Mouse (Mus musculus): Measurements from ENCODE around the gene Zfp605.
"Not testable (repeated sequence)": the region's sequence is repeated elsewhere in the genome, so short reads cannot be mapped to it uniquely, and the experiment has no call there.

Gene Zfp605

DNA sequence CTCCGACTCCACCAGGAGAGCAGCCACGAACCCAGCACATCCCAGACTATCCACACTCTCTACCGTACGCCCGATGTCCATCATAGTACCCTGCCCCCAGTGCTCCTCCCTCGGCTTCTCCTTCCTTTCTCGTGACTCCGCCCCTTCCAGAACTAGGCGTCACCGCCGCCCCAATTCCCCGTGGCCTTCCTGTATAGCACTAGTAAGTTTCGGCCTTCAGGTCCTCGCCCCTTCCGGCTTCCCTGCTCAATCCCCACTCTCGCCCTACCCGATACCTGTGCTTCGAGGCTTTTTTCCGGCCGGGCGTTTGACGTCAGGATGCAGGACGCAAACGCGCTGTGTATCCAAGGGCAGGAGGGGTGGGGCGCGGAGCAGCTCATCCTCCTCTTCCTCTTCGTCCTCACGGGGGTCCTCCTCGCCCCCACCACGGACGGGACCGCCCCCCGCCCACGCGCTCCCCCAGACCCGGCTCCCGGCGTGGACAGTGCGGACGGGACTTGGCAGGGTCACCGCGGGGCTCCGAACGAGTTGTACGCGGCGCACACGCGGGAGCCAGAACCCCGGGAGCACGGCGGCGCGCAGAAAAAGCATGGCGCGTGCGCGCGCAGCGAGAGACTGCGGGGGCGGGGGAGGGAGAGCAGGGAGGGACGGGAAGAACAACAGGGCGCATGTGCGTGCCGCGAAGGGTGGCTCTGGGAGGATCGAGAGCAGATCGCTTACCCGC, 2.1 kb upstream of the Zfp605 start, which contains the start of gene Gtpbp6:
TSS of gene Gtpbp6 (minus strand) at position 617 of the 724 bp plus-strand sequence.
- DNase-seq (ENCODE audit: low spot score in 2 of 2) = peak; percentile 95 to 96

DNA sequence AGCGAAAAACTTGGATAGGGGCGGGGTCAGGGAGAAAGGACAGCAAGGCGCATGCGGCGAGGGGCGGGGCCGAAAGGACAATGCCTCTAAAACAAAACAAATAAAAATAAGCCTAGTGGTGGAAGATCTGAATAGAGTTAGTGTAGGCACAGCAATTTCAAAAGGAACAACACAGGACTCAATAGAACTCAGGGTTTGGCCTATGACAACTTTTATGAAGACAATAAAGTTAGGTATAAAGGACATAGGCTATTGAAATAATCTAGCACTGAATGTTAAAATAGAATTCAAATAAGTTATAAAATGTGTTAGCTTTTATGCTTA, 1.6 kb upstream of the Zfp605 start:
- no peak for DNase-seq (ENCODE audit: low spot score in 2 of 2)

DNA sequence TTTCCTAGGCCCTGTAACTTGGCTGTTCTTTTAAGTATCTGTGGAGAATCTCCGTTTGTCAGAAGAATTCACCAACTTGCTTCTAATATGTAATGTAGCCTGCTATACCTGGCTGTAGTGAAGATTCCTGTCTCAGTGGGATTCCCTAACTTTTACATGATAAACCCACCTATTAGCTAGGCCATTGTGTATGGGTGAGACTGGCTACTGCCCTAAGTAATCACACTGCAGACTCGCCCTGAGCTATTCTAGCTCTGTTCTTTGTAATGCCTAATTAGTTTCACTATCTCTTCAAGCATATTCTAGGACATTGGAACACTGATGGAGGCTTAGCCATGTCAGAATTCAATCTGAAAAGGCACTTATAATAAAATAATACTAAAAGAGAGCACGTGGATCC, 12.5 kb downstream of the Zfp605 start:
- DNase-seq (ENCODE audit: low spot score in 2 of 2) = not testable (repeated sequence)

DNA sequence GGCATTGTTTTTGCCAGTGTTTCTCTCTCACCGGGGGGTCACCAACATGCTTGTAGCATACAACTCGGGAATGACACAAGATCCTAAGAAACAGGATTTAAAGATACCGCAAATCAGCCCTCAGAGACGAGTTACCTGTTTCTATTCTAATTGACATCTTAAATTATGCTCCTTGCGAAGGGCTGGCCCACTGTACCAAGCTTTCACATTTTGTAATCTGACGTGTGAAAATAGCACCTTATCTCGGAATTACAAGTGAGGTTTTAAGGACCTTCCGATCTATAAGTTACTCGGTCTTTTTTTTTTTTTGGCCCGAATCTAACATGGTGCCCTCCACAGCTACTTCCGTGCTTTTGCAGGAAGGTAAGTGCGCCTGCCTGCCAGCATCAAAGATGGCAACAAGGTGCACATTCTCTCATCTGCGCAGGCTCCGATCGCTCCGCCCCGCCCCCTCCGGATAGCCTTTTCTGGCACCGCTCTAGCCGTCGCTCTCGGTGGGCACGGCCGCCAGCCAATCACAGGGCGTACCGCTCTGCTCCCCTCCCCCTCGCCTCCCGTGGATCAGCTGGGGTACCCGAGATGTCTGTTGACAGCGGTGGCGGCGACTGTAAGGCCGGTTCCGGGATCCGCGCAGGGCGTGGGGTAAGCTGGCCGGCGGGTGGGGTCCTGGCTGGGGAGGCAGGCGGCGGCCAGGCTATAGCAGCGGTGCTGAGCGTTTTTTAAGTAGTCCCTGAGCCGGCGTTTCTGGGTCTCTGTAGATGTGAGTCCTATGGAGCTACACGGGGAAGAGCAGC, 25.6 kb downstream of the Zfp605 start, which contains the start of gene Chfr:
TSS of gene Chfr (plus strand) at position 550 of the 794 bp plus-strand sequence.
- peak; percentile 99 for DNase-seq (ENCODE audit: low spot score in 2 of 2)

DNA sequence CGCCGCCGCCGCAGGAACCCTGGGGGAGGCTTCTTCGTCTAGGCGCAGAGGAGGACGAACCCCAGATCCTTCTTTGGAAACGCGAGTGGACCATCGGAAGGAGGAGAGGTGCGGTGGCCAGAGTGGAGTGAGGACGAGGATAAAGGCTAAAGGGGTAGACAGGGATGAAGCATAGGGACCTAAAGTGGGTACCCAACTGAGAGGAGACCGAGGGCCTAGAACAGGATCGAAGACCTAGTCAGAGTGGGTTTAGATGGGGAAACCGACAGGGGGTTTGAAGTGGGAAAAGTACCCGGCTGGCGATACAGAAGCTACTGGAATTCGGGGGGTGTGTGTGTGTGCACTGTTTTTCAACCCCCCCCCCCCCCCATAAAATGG, 26.2 kb downstream of the Zfp605 start:
- no peak for DNase-seq (ENCODE audit: low spot score in 2 of 2)

DNA sequence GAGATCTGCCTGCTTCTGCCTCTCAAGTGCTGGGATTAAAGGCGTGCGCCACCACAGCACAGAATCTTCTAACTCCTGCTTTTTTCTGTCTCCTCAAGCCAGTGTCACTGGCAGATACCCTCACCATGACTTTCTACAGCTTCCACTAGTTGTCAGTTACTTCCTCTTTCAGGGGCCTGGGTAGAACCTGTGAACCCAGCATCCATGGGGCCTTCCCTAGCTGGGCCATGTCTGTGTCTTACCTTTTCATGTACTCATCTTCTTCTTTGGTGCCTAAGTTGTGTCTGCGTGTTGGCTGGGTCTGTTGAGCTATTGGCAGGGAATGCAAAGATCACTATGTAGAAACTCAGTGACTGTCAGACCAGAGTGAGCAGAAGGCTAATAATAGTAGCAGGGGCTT, 27.9 kb downstream of the Zfp605 start:
- no peak for DNase-seq (ENCODE audit: low spot score in 2 of 2)

DNA sequence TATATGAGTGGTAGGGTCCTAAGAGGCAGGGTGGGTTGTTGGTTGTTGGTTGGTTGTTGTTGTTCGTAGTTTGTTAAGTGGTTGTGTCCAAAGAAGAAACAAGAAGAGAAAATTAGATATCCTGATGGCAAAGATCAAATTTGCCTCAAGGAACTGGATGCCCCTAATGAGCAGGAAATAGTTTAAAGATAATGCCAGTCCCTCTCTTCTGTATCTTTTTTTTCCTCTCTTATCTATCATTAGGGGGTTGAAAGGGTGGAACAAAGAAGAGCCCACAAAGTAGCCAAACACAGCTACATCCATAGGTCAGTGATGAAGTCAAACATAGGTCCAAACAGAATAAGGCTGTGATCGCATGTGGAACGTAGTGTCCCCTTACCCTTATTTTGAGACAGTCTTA, 29.4 kb downstream of the Zfp605 start:
- DNase-seq (ENCODE audit: low spot score in 2 of 2) = no peak

DNA sequence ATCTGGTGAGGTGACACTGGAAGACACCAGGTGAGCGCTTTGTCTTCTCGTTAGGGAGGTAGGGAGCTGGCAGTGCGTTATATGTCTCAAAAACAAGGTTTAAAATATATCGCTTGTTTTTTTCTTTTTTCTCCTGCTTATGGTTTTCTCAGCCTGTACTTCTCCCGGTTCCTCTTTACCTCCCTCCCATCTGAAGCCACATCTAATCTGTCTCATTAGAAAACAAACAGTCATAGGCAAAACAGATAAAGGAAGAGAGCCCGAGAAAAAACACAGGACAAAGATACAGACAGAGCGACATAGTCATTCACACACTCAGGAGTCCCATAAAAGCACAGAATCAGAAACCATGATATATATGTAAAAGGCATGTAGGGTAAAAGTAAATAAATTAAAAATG, 30.5 kb downstream of the Zfp605 start:
- no peak for DNase-seq (ENCODE audit: low spot score in 2 of 2)

DNA sequence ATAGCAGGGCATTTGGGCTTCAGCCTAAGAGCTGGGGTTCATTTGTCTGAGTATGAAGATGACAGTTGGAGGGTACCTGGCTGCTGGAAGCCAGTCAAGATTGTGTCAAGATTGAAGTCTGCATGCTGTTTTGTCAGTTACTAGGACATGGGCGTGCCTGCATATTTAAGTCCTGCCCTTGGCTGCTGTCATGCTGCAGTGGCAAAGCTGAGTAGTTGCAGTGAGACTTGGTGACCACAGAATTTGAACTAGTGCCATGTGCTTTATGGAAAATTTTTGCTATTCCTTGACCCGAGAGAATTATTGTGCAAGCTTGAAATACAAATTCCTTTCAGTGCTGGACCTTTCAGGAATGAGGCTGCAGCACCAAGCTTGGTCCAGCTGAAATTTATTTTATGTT, 32.4 kb downstream of the Zfp605 start:
- DNase-seq (ENCODE audit: low spot score in 2 of 2) = no peak

DNA sequence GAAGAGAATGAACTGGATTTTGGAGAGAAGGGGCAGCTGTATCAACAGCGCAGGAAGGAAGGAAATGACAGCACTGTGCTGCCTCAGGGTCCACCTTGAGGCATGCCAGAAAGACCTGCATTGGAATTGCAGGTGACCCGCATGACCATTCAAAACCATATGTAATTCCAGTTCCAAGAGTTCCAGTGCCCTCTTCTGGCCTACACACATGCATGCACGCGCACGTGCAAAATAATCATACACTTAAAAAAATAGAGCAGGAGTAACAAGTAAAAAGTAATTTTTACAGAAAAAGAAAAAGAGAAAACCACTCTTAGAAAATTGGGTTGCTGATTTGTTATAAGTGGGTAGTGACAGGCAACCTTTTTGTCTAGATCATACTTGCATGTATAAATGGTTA, 33.1 kb downstream of the Zfp605 start:
- DNase-seq (ENCODE audit: low spot score in 2 of 2) = peak in 1 of 2 experiments; percentile 11

DNA sequence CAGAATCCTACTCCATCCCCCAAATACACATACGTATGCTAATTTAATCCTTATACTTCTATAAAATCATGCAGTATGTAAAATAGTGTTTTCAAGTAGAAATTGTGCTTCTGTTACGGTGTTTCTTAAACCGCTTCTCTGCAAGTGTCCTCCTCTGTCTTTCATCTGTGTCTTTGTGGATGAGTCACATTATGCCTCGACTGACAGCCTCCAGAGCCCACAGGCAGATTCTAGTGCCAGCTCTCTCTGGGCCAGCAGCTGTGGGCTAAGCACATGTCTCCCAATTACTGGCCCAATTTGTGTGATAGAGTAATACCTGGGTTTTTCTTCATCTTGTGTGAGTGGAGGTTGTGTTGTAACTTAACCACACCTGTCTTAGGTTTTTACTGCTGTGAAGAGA, 59.5 kb downstream of the Zfp605 start:
- no peak for DNase-seq (ENCODE audit: low spot score in 2 of 2)

DNA sequence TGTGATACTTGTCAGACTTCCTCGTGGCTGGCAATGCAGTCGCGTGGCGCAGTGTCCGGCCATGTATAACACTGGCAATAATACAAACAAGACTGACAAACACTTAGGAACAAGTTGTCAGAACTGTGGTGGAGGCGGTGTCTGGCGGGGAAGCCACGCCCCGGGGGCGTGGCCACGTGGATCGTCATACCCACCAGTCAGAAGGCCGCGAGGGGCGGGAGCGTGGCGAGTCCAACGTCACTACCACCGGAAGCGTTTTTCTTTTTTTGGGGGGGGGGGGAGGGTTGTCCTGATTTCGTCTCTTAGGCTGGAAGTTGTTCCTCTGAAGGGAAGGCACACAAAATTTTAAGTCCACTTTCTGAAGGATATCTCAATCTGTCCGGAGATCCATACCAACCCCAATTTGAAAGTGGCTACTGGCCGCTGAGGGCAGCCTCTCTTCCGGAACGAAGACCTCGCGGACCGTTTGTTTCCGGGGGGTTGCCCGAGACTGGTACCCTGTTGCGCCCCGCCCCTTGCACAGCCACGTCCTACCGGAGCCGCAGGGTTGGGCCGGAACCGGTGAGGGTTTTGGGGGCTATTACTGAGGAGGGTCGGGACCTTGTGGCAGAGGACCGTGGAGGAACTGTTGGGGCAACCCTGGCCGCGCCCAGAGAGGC, 66.6 kb downstream of the Zfp605 start, which contains the start of gene Golga3:
TSS of gene Golga3 (plus strand) at position 340 of the 659 bp plus-strand sequence.
- peak; percentile 86 to 91 for DNase-seq (ENCODE audit: low spot score in 2 of 2)

DNA sequence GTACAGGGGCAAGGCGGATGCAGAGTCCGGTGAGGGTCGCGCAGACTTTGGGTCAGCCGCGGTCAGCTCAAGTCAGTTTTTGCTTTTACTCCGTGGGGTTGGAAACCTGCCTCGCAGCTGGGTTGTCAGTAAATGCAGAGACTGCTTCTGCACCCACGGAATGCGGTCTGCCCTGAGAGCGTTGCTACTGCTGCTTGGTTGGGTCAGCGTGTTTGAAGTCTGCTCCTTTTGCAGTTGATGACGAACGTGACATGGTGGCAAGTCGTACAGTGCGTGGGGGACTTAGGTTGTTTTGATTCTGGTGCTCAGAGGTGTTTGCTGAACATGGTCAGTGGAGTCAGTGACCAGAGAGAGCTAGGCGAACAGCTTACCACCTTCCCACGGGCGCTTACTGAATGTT, 67.1 kb downstream of the Zfp605 start:
- DNase-seq (ENCODE audit: low spot score in 2 of 2) = no peak

DNA sequence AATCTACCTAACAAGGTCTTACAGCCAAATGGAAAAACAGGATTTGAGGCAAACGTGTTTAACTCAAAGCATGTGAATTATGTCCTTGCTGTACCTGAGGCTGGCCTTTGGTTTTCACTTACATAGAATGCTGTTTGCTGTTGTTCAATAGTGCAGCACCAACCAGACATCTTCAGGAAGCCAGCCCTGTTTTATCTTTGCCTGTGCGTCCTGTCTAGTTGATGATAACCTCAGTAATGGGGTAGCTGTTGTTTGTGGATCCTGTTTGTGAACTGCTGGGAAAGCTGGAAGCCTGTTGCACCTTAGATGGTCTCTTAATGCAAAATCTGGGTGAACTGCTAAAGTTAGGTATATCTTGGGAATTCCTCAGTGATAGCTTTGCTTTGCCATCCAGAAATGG, 68.7 kb downstream of the Zfp605 start:
- no peak for DNase-seq (ENCODE audit: low spot score in 2 of 2)

All from thymus, postnatal 10 days (tissue).